Mouse (Mus musculus) erythroblast, embryonic 14.5 days (primary cell): ENCODE results near the gene Mmrn2.

Source experiments
- GATA1 ChIP-seq: IDR thresholded peaks from 2 replicates; pipeline ENCODE4 v1.6.1; 2012; ENCODE audit warnings: low read length, inconsistent platforms, mixed read lengths
- TAL1 ChIP-seq: IDR thresholded peaks from 3 replicates; pipeline ENCODE4 v1.6.1; 2012; ENCODE audit warnings: low read length, inconsistent platforms, mixed read lengths

DNA sequence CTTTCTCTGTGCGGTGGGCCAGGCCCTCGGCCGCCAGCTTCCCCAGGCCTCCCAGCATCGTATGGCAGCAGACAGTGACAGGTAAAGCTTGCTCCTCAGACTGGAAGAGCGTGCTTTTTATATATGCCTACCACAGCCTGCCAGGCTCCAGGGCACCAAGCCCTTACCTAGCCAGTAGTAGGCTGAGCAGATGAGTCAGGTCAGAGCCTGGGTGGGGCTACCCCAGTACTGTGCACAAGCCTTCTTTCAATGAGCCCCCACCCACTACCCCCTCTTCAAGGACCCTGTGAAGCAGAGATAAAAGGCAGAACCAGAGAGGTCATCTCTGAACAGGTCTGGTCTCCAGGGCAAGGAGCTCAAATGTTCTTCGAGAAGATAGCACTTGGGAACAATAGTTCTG is 20.0 kb upstream of the Mmrn2 start, which contains the start of gene Fam25c:
- no peak for TF ChIP-seq GATA1
- no peak for TF ChIP-seq TAL1
